Mouse (Mus musculus) stomach, postnatal 0 days (tissue): ENCODE results near the gene Rfx8. TPM values are rescaled to one million over a fixed set of nuclear protein-coding genes. Genes with fewer than 3 reads are reported as not detected.

Experiments used
- ATAC-seq: fragments of 200-750 bp; cut with Nextera tagmentation; 2 replicates; pipeline ENCODE4 v1.8.0; 2017; ENCODE audit not compliant: low FRiP score, low TSS enrichment
- DNase-seq: peaks from one replicate; pipeline ENCODE4 v3.0.0-alpha.2; 2016; ENCODE audit warnings: low spot score
- H3K27ac ChIP-seq: fragments of 300-500 bp; sonication (generic); replicated peaks from 2 replicates; pipeline ENCODE4 v1.5.1; 2014; ENCODE audit warnings: mild to moderate bottlenecking, control low read depth
- H3K27me3 ChIP-seq: fragments of 300-500 bp; sonication (generic); 2 replicates; pipeline ENCODE4 v1.6.1; 2014; ENCODE audit warnings: low read length; ENCODE audit not compliant: control insufficient read depth, insufficient read depth
- H3K36me3 ChIP-seq: fragments of 300-500 bp; sonication (generic); 2 replicates; pipeline ENCODE4 v1.6.1; 2014; ENCODE audit warnings: low read length, mixed read lengths; ENCODE audit not compliant: control insufficient read depth, insufficient read depth
- H3K4me1 ChIP-seq: fragments of 300-500 bp; sonication (generic); replicated peaks from 2 replicates; pipeline ENCODE4 v1.6.1; 2014; ENCODE audit warnings: antibody characterized with exemption; ENCODE audit not compliant: control insufficient read depth, insufficient read depth
- H3K4me2 ChIP-seq: fragments of 300-500 bp; sonication (generic); replicated peaks from 2 replicates; pipeline ENCODE4 v1.6.1; 2014; ENCODE audit warnings: low read depth, mild to moderate bottlenecking, control low read depth, moderate library complexity
- H3K4me3 ChIP-seq: fragments of 300-500 bp; sonication (generic); 2 replicates; pipeline ENCODE4 v1.5.1; 2014; ENCODE audit warnings: low read depth, low read length, control low read depth
- H3K9ac ChIP-seq: fragments of 300-500 bp; sonication (generic); 2 replicates; pipeline ENCODE4 v1.6.1; 2014; ENCODE audit warnings: mild to moderate bottlenecking, low read length, control low read depth, mixed read lengths
- H3K9me3 ChIP-seq: fragments of 300-500 bp; sonication (generic); 2 replicates; pipeline ENCODE4 v1.6.1; 2016; ENCODE audit warnings: low read length; ENCODE audit not compliant: control insufficient read depth
- CTCF ChIP-seq: IDR thresholded peaks from 2 replicates; pipeline ENCODE4 v1.5.1; 2016; ENCODE audit warnings: antibody characterized with exemption, low read depth, mild to moderate bottlenecking, moderate library complexity
- EP300 ChIP-seq: optimal IDR thresholded peaks from 2 replicates; pipeline ENCODE3; 2016; ENCODE audit warnings: antibody characterized with exemption
- WGBS: fragments of 180-500 bp; shearing (Covaris S2); extraction: QIAGEN DNeasy Blood & Tissue Kit; methylation state at CpG from one replicate; pipeline ENCODE4 v1.1.7; 2014; 5-methylcytosine and 5-hydroxymethylcytosine counted together
- polyA plus RNA-seq: library from polyadenylated mRNA; unstranded; fragments of >200 nt; fragmentation: Nextera tagmentation; extraction: Ambion mirVana; gene quantifications from 2 replicates; pipeline ENCODE4 v1.2.1, GENCODE M21; 2015

The Rfx8 gene
- polyA plus RNA-seq, 1 experiment from 2014 or later: 0.06 TPM

DNA sequence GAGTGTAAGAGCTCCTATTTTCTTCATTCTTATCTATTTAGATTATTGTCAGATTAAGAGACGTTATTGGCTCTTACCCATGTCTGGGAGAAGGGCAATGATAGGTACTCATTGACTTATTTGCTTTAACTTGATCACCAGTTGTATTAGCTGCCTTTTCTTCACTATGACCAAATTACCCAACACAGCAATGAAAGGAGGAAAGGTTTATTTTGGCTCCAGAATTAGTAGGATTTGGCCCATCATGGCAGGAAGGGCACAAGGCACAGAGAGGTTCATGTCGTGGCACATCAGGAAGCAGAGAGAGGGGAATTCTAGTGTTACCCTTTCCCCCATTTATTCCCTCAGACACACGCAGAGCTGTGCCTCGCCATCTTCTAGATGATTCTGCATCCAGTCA is 67.8 kb downstream of the Rfx8 start:
- H3K36me3 ChIP-seq: no peaks in the 10 kb centered on the region
- WGBS: 75% methylated on average over 4 of the region's 4 CpGs
- peaks cover 3% of the 10 kb centered on the region; the same call in 1 of the 2 replicates for H3K27me3 ChIP-seq
- H3K9ac ChIP-seq: no peak overlapping the region
- ATAC-seq (no peak), DNase-seq (no peak)
- no peak overlapping the region for H3K4me3 ChIP-seq
- no peak overlapping the region for H3K4me2 ChIP-seq
- H3K9me3 ChIP-seq: no peaks in the 10 kb centered on the region
- TF ChIP-seq EP300: no peak
- no peak for TF ChIP-seq CTCF
- peaks cover 2% of the 10 kb centered on the region; the same call in 1 of the 2 replicates for H3K4me1 ChIP-seq
- H3K27ac ChIP-seq: no peak overlapping the region

DNA sequence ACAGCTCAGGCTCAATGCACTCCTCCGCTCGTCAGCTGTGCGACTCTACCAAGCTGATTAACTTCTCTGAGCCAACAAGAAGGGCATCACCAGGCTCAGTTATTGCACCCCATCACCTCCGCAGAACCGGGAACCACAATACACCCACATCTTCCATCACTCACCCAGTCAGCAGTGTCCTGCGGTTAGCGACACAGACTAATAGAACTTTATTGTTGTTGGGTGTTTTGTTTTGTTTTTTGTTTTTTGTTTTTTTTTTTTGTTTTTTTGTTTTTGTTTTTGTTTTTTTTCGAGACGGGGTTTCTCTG is 69.6 kb downstream of the Rfx8 start, which contains the start of gene Creg2:
TSS of gene Creg2 (minus strand) at position 234 of the 308 bp plus-strand sequence.
- Histone ChIP-seq H3K9me3 (no peaks in the 10 kb centered on the region), H3K27me3 (peaks cover 3% of the 10 kb centered on the region; the same call in 1 of the 2 replicates), H3K36me3 (no peaks in the 10 kb centered on the region), H3K9ac (peak within 1 kb of the TSS; percentile 35; the same call in 1 of the 2 replicates), H3K27ac (no peak within 1 kb of the TSS), H3K4me1 (peaks cover 2% of the 10 kb centered on the region; the same call in 1 of the 2 replicates), H3K4me3 (peak within 1 kb of the TSS; percentile 40), H3K4me2 (peak within 1 kb of the TSS; percentile 96)
- DNase-seq (no peak), ATAC-seq (no peak)
- WGBS: 45% methylated on average over 9 of the region's 9 CpGs
- TF ChIP-seq CTCF (no peak), EP300 (no peak)

DNA sequence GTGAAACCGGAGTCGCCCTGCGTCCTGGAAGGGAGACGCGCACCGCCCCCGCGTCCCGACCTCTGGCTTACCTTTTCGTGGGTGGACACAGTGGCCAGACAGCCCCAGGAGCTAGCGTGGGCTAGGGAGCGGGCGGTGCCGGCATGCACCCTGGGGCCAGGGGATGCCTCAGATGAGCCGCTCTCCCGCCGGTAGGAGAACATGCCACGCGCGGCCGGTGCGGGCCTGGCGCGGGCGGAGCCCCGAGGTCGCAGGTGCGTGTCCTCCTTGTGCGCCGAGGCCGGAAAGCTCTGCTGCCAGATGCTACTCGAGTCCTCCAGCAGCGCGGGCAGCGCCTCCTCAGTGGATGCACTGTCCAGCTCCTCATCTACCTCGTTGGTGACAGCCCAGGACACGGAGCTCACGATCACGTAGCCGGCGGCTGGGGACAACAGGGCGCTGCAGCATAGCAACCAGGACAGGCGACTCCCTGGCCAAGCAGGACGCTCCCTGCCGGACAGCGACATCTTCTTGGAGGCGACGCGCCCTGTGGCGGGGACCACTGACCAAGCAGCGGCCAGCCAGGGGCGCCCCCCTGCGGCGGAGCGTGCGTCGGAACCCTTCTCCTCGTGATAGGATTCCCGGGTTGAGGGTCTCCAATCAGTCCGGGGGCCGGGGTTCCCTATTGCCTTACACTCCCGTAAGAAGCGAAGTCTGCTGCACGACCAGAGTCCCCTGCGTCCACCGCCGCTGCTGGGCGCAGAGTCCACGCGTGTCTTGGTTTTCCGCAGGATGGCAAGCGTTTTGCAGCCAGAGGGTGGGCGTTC is 70.2 kb downstream of the Rfx8 start:
- TF ChIP-seq CTCF (peak; percentile 81), EP300 (no peak)
- peak; percentile 66 for DNase-seq
- peaks cover 3% of the 10 kb centered on the region; the same call in 1 of the 2 replicates for H3K27me3 ChIP-seq
- no peaks in the 10 kb centered on the region for H3K36me3 ChIP-seq
- H3K4me2 ChIP-seq: peak overlapping the region; percentile 96
- peaks cover 2% of the 10 kb centered on the region; the same call in 1 of the 2 replicates for H3K4me1 ChIP-seq
- ATAC-seq: peak; percentile 73
- peak overlapping the region; percentile 40 for H3K4me3 ChIP-seq
- WGBS: under 1% methylated on average over 71 of the region's 73 CpGs
- H3K9me3 ChIP-seq: no peaks in the 10 kb centered on the region
- no peak overlapping the region for H3K27ac ChIP-seq
- peak overlapping the region; percentile 35; the same call in 1 of the 2 replicates for H3K9ac ChIP-seq

DNA sequence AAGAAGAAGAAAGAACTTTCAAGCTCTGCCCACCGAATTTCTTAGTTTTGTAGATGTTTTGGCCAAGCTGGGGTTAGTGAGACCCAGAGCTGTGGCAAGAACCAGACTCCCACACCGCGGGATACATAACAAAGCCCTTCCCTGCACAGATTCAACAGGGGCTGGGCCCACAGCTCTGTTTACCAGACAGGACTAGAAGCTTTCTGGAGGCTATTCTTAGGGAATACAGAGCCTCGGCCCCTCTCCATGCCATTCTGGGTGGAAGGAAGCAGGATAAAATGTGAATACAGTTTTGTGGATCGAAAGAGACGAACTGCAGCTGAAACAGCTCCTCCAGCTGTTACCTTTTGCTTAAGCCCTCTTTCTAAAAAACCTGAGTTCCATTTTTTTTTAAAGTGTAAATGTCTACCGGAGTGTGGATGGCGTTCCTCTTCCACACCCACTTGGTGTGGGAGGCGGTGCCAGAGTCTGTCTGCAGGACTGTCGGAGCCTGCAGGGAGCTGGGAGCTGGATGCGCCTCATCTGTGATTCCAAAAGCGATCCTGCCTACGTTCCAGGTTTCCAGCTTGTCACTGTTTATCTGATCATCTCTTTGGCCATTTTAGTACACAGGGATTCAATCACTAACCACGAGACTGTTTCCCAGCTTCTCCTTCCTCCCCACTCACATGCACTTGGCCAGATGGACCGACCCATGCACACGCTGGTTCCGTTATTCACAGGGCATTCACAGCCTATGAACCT is 70.9 kb downstream of the Rfx8 start:
- H3K4me2 ChIP-seq: peak overlapping the region; percentile 96
- DNase-seq (no peak), ATAC-seq (peak; percentile 47; the same call in 1 of the 2 replicates)
- WGBS: 12% methylated on average over 17 of the region's 17 CpGs
- peaks cover 2% of the 10 kb centered on the region; the same call in 1 of the 2 replicates for H3K4me1 ChIP-seq
- peak overlapping the region; percentile 40 for H3K4me3 ChIP-seq
- no peak for TF ChIP-seq CTCF
- TF ChIP-seq EP300: no peak
- H3K36me3 ChIP-seq: no peaks in the 10 kb centered on the region
- no peak overlapping the region for H3K9ac ChIP-seq
- peaks cover 3% of the 10 kb centered on the region; the same call in 1 of the 2 replicates for H3K27me3 ChIP-seq
- H3K27ac ChIP-seq: no peak overlapping the region
- H3K9me3 ChIP-seq: no peaks in the 10 kb centered on the region

DNA sequence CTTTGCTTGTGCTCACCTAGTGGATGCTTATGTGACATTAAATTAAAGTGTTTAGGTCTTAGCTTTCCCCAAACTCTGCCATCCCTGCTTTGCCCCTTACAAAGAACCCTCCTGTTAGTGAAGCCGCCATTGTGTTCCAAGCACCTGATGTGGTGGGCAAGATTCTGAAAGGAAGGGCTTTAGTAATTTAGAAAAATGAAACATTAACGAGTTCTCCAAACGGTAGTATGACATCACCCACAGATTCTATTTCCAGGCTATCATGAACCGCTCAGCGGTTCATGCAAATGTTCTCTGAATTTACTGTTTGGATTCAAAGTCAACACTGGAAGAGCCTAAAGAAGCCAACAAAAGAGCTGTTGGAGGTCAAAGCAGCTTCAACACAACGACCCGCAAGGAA is 72.2 kb downstream of the Rfx8 start:
- Histone ChIP-seq H3K27me3 (peaks cover 3% of the 10 kb centered on the region; the same call in 1 of the 2 replicates), H3K4me1 (peaks cover 2% of the 10 kb centered on the region; the same call in 1 of the 2 replicates), H3K36me3 (no peaks in the 10 kb centered on the region), H3K9me3 (no peaks in the 10 kb centered on the region), H3K27ac (no peak overlapping the region), H3K4me3 (no peak overlapping the region), H3K9ac (no peak overlapping the region), H3K4me2 (no peak overlapping the region)
- no peak for ATAC-seq
- TF ChIP-seq EP300 (no peak), CTCF (no peak)
- 82% methylated on average over 7 of the region's 7 CpGs for WGBS
- no peak for DNase-seq
